Mouse (Mus musculus): ENCODE results near the gene Prelp. TPM values are rescaled to one million over a fixed set of nuclear protein-coding genes. Genes with fewer than 3 reads are reported as not detected.
A peak's percentile ranks its signal among the peaks of the same experiment; 100 is the strongest.
"Not testable (repeated sequence)": the region's sequence is repeated elsewhere in the genome, so short reads cannot be mapped to it uniquely, and the experiment has no call there.

The Prelp gene
- polyA plus RNA-seq (2016; fragmentation: Nextera tagmentation; extraction: Ambion mirVana): 3.5 and 4.9 TPM in 2 replicates

DNA sequence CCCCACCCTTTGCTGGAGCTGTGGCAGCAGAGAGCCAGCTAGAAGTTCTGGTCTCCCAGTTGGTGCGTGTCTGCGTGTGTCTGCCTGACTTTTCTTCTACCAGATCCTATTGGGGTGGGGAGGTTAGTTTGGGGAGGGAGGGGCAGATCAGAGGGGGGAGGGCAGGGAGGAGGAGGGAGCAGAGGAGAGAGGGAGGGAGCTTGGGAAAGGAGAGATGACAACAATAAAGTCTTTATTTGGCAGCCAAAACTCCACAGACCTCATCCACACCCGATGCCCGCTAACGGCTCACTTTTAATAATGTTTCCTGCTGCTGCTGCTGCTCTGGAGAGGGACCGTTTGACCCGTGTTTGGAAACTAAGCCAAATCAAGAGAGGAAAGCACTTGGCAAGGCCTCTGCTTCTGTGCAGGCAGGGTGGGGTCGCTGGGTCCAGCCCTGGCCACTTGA, at the start of gene Prelp:
Gene Prelp (minus strand): TSS at position 111 of the 448 bp plus-strand sequence.
- Histone ChIP-seq H3K9me3 (no peaks in the 10 kb centered on the region; the same call in 1 of the 2 replicates), H3K27ac (no peak within 1 kb of the TSS), H3K36me3 (no peaks in the 10 kb centered on the region), H3K27me3 (replicated peaks) (no peaks in the 10 kb centered on the region), H3K4me3 (no peak within 1 kb of the TSS), H3K4me1 (peaks cover 38% of the 10 kb centered on the region), H3K9ac (no peak within 1 kb of the TSS), H3K4me2 (replicated peaks) (peak within 1 kb of the TSS; percentile 28)
- ATAC-seq (ENCODE audit: low FRiP score, low read depth): no peak
- 20% methylated on average over 8 of the region's 8 CpGs for WGBS

- no peak overlapping the region for H3K4me2 ChIP-seq (replicated peaks)
- no peak overlapping the region for H3K9ac ChIP-seq
- peaks cover 6% of the 10 kb centered on the region for H3K4me1 ChIP-seq
- 83% methylated on average over 8 of the region's 8 CpGs for WGBS
- no peaks in the 10 kb centered on the region for H3K36me3 ChIP-seq
- H3K27me3 ChIP-seq (replicated peaks): no peaks in the 10 kb centered on the region
- H3K4me3 ChIP-seq: no peak overlapping the region
- H3K27ac ChIP-seq: no peak overlapping the region
- ATAC-seq (ENCODE audit: low FRiP score, low read depth): no peak
- H3K9me3 ChIP-seq: no peaks in the 10 kb centered on the region
Measured at GRCm38 (mm10) chr1:133969427-133969826, 48.2 kb upstream of the Prelp start.

GRCm38 (mm10) chr1:133968788-133969325, 47.6 kb upstream of the Prelp start:
- Histone ChIP-seq H3K4me2 (replicated peaks) (no peak overlapping the region), H3K4me1 (peaks cover 6% of the 10 kb centered on the region)
- no peak for ATAC-seq (ENCODE audit: low FRiP score, low read depth)

GRCm38 (mm10) chr1:133967481-133968017, 46.3 kb upstream of the Prelp start:
- WGBS: 69% methylated on average over 7 of the region's 7 CpGs

More at GRCm38 (mm10) chr1:133968788-133969325, 47.6 kb upstream of the Prelp start:
- H3K4me3 ChIP-seq: no peak overlapping the region
- H3K36me3 ChIP-seq: no peaks in the 10 kb centered on the region
- H3K27me3 ChIP-seq (replicated peaks): no peaks in the 10 kb centered on the region
- H3K9me3 ChIP-seq: no peaks in the 10 kb centered on the region
- WGBS: 69% methylated on average over 4 of the region's 4 CpGs
- H3K9ac ChIP-seq: no peak overlapping the region
- H3K27ac ChIP-seq: no peak overlapping the region

GRCm38 (mm10) chr1:133966044-133966443, 44.8 kb upstream of the Prelp start:
- WGBS: 62% methylated on average over 2 of the region's 2 CpGs
- Histone ChIP-seq H3K27ac (no peak overlapping the region), H3K9me3 (no peaks in the 10 kb centered on the region), H3K36me3 (no peaks in the 10 kb centered on the region), H3K9ac (no peak overlapping the region), H3K27me3 (replicated peaks) (0 out of 2 replicates have a peak, but pooled peaks cover 4% of the 10 kb centered on the region), H3K4me1 (peaks cover 14% of the 10 kb centered on the region), H3K4me3 (no peak overlapping the region), H3K4me2 (replicated peaks) (no peak overlapping the region)
- no peak for ATAC-seq (ENCODE audit: low FRiP score, low read depth)

More at GRCm38 (mm10) chr1:133967481-133968017, 46.3 kb upstream of the Prelp start:
- ATAC-seq (ENCODE audit: low FRiP score, low read depth): no peak
- no peak overlapping the region for H3K4me3 ChIP-seq
- no peak overlapping the region for H3K27ac ChIP-seq
- H3K4me2 ChIP-seq (replicated peaks): no peak overlapping the region
- peaks cover 6% of the 10 kb centered on the region for H3K4me1 ChIP-seq
- H3K36me3 ChIP-seq: no peaks in the 10 kb centered on the region
- H3K27me3 ChIP-seq (replicated peaks): no peaks in the 10 kb centered on the region
- H3K9ac ChIP-seq: no peak overlapping the region
- H3K9me3 ChIP-seq: no peaks in the 10 kb centered on the region

GRCm38 (mm10) chr1:133965298-133965697, 44.1 kb upstream of the Prelp start:
- WGBS: 24% methylated on average over 5 of the region's 5 CpGs
- Histone ChIP-seq H3K27me3 (replicated peaks) (0 out of 2 replicates have a peak, but pooled peaks cover 4% of the 10 kb centered on the region), H3K4me2 (replicated peaks) (no peak overlapping the region), H3K36me3 (no peaks in the 10 kb centered on the region), H3K4me1 (peaks cover 14% of the 10 kb centered on the region), H3K27ac (no peak overlapping the region), H3K9ac (no peak overlapping the region), H3K9me3 (no peaks in the 10 kb centered on the region), H3K4me3 (no peak overlapping the region)
- ATAC-seq (ENCODE audit: low FRiP score, low read depth): no peak

GRCm38 (mm10) chr1:133964742-133965141, 43.5 kb upstream of the Prelp start:
- H3K9ac ChIP-seq: no peak overlapping the region
- H3K4me1 ChIP-seq: peaks cover 14% of the 10 kb centered on the region
- H3K4me3 ChIP-seq: no peak overlapping the region
- H3K4me2 ChIP-seq (replicated peaks): no peak overlapping the region
- H3K27ac ChIP-seq: no peak overlapping the region
- no peak for ATAC-seq (ENCODE audit: low FRiP score, low read depth)
- H3K9me3 ChIP-seq: no peaks in the 10 kb centered on the region
- H3K27me3 ChIP-seq (replicated peaks): 0 out of 2 replicates have a peak, but pooled peaks cover 4% of the 10 kb centered on the region
- 86% methylated on average over 5 of the region's 5 CpGs for WGBS
- H3K36me3 ChIP-seq: no peaks in the 10 kb centered on the region

- not testable (repeated sequence) for H3K36me3 ChIP-seq; H3K4me3 ChIP-seq; H3K27me3 ChIP-seq (replicated peaks); H3K27ac ChIP-seq; H3K4me2 ChIP-seq (replicated peaks); H3K9ac ChIP-seq; ATAC-seq (ENCODE audit: low FRiP score, low read depth); H3K9me3 ChIP-seq
- peaks cover 14% of the 10 kb centered on the region for H3K4me1 ChIP-seq
- 87% methylated on average over 1 of the region's 1 CpGs for WGBS
Measured at GRCm38 (mm10) chr1:133963578-133963977, 42.4 kb upstream of the Prelp start.

- H3K4me1 ChIP-seq: peaks cover 14% of the 10 kb centered on the region
- not testable (repeated sequence) for ATAC-seq (ENCODE audit: low FRiP score, low read depth); H3K36me3 ChIP-seq; H3K4me3 ChIP-seq; H3K9ac ChIP-seq; H3K9me3 ChIP-seq; H3K27ac ChIP-seq; H3K27me3 ChIP-seq (replicated peaks); H3K4me2 ChIP-seq (replicated peaks)
- WGBS: 96% methylated on average over 3 of the region's 3 CpGs
Measured at GRCm38 (mm10) chr1:133963128-133963527, 41.9 kb upstream of the Prelp start.

- Histone ChIP-seq H3K27ac (no peak overlapping the region), H3K4me3 (no peak overlapping the region), H3K9me3 (no peaks in the 10 kb centered on the region), H3K36me3 (no peaks in the 10 kb centered on the region), H3K4me1 (peaks cover 14% of the 10 kb centered on the region), H3K27me3 (replicated peaks) (0 out of 2 replicates have a peak, but pooled peaks cover 4% of the 10 kb centered on the region), H3K4me2 (replicated peaks) (peak overlapping the region; percentile 39), H3K9ac (0 out of 2 replicates have a peak overlapping the region, but pooled peaks have one; percentile 21)
- WGBS: 18% methylated on average over 18 of the region's 18 CpGs
- peak; percentile 44; the same call in 1 of the 2 replicates for ATAC-seq (ENCODE audit: low FRiP score, low read depth)
Measured at GRCm38 (mm10) chr1:133961281-133962134, 40.3 kb upstream of the Prelp start.

GRCm38 (mm10) chr1:133959521-133959920, 38.3 kb upstream of the Prelp start:
- Histone ChIP-seq H3K4me1 (peaks cover 9% of the 10 kb centered on the region; the same call in 1 of the 2 replicates), H3K27ac (no peak overlapping the region), H3K27me3 (replicated peaks) (0 out of 2 replicates have a peak, but pooled peaks cover 4% of the 10 kb centered on the region), H3K9me3 (no peaks in the 10 kb centered on the region), H3K4me2 (replicated peaks) (no peak overlapping the region), H3K4me3 (no peak overlapping the region), H3K9ac (no peak overlapping the region), H3K36me3 (no peaks in the 10 kb centered on the region)
- ATAC-seq (ENCODE audit: low FRiP score, low read depth): no peak
- 93% methylated on average over 5 of the region's 5 CpGs for WGBS

- no peaks in the 10 kb centered on the region for H3K4me1 ChIP-seq
- no peak overlapping the region for H3K4me3 ChIP-seq
- no peak for ATAC-seq (ENCODE audit: low FRiP score, low read depth)
- no peaks in the 10 kb centered on the region for H3K27me3 ChIP-seq (replicated peaks)
- WGBS: 82% methylated on average over 2 of the region's 2 CpGs
- no peak overlapping the region for H3K9ac ChIP-seq
- H3K36me3 ChIP-seq: no peaks in the 10 kb centered on the region
- no peak overlapping the region for H3K27ac ChIP-seq
- H3K9me3 ChIP-seq: no peaks in the 10 kb centered on the region
- H3K4me2 ChIP-seq (replicated peaks): no peak overlapping the region
Measured at GRCm38 (mm10) chr1:133954009-133954408, 32.8 kb upstream of the Prelp start.
